Mouse (Mus musculus) liver, adult 2 months (tissue): ENCODE results near the gene Cybc1. TPM values are rescaled to one million over a fixed set of nuclear protein-coding genes. Genes with fewer than 3 reads are reported as not detected.

Experiments
- DNase-seq: peaks from one replicate; pipeline ENCODE4 v3.0.0-alpha.2; 2011; ENCODE audit warnings: low read depth, low spot score; ENCODE audit errors: extremely low read depth
- H3K27ac ChIP-seq: fragments of 200-500 bp; replicated peaks from 2 replicates; pipeline ENCODE4 v1.5.1; 2012; ENCODE audit warnings: low read depth, mild to moderate bottlenecking, control low read depth, inconsistent platforms, low read length; ENCODE audit not compliant: insufficient read depth
- H3K27me3 ChIP-seq: fragments of 200-500 bp; 2 replicates; pipeline ENCODE4 v1.6.1; 2012; ENCODE audit warnings: mild to moderate bottlenecking, moderate library complexity, low read length, inconsistent platforms; ENCODE audit not compliant: control insufficient read depth, insufficient read depth
- H3K36me3 ChIP-seq: fragments of 200-500 bp; 2 replicates; pipeline ENCODE4 v1.6.1; 2012; ENCODE audit warnings: low read length, inconsistent platforms; ENCODE audit not compliant: control insufficient read depth, insufficient read depth
- H3K4me1 ChIP-seq: fragments of 200-500 bp; 2 replicates; pipeline ENCODE4 v1.6.1; 2011; ENCODE audit warnings: low read length; ENCODE audit not compliant: control insufficient read depth, insufficient read depth
- H3K4me3 ChIP-seq: fragments of 200-500 bp; 2 replicates; pipeline ENCODE4 v1.5.1; 2011; ENCODE audit warnings: low read depth, mild to moderate bottlenecking, control low read depth, low read length, moderate library complexity; ENCODE audit not compliant: insufficient read depth
- H3K79me2 ChIP-seq: fragments of 200-500 bp; 2 replicates; pipeline ENCODE4 v1.6.1; 2012; ENCODE audit warnings: inconsistent platforms, mild to moderate bottlenecking, low read length, moderate library complexity; ENCODE audit not compliant: control insufficient read depth, insufficient read depth
- H3K9ac ChIP-seq: fragments of 200-500 bp; 2 replicates; pipeline ENCODE4 v1.6.1; 2012; ENCODE audit warnings: low read depth, mild to moderate bottlenecking, control low read depth, inconsistent platforms, low read length
- CTCF ChIP-seq: fragments of 200-500 bp; IDR thresholded peaks from 2 replicates; pipeline ENCODE4 v1.5.1; 2011; ENCODE audit warnings: low read depth, low read length, control low read depth
- POLR2A ChIP-seq: fragments of 200-500 bp; IDR thresholded peaks from 2 replicates; pipeline ENCODE4 v1.6.1; 2011; ENCODE audit warnings: low read length, control low read depth; ENCODE audit not compliant: insufficient read depth; ENCODE audit errors: extremely low read depth
- WGBS: fragments of 180-500 bp; shearing (Covaris S2); methylation state at CpG from one replicate; pipeline ENCODE4 v1.1.7; 2018; 5-methylcytosine and 5-hydroxymethylcytosine counted together
- polyA plus RNA-seq: library from polyadenylated mRNA; depleted of rRNA; stranded (reverse); fragments of >200 nt; gene quantifications from 2 replicates; pipeline ENCODE4 v1.2.3, GENCODE M21; 2012
- total RNA-seq: library from RNA; depleted of rRNA; stranded (reverse); fragments of >200 nt; gene quantifications from 2 replicates; pipeline ENCODE4 v1.2.3, GENCODE M21; 2014

Cybc1 gene
- total and polyA plus RNA-seq, 2 experiments = 8.0 to 10.9 TPM

GRCm38 (mm10) chr11:121221321-121222010 lies 7.7 kb downstream of the Cybc1 start:
- WGBS = 90% methylated on average over 6 of the region's 6 CpGs
- H3K4me3 ChIP-seq = no peak overlapping the region
- no peaks in the 10 kb centered on the region for H3K27me3 ChIP-seq
- no peak for DNase-seq
- H3K9ac ChIP-seq = no peak overlapping the region
- TF ChIP-seq CTCF (no peak), POLR2A (no peak)
- H3K79me2 ChIP-seq = no peaks in the 10 kb centered on the region
- no peaks in the 10 kb centered on the region for H3K4me1 ChIP-seq
- no peak overlapping the region for H3K27ac ChIP-seq
- H3K36me3 ChIP-seq = peaks cover 9% of the 10 kb centered on the region; the same call in 1 of the 2 replicates

- Histone ChIP-seq H3K9ac (no peak overlapping the region), H3K27ac (no peak overlapping the region), H3K4me3 (no peak overlapping the region), H3K79me2 (no peaks in the 10 kb centered on the region), H3K36me3 (peaks cover 9% of the 10 kb centered on the region; the same call in 1 of the 2 replicates), H3K27me3 (no peaks in the 10 kb centered on the region), H3K4me1 (no peaks in the 10 kb centered on the region)
- 88% methylated on average over 5 of the region's 5 CpGs for WGBS
- no peak for DNase-seq
- TF ChIP-seq CTCF (no peak), POLR2A (no peak)
These were observed 8.4 kb downstream of the Cybc1 start for GRCm38 (mm10) chr11:121220771-121221170.

DNA sequence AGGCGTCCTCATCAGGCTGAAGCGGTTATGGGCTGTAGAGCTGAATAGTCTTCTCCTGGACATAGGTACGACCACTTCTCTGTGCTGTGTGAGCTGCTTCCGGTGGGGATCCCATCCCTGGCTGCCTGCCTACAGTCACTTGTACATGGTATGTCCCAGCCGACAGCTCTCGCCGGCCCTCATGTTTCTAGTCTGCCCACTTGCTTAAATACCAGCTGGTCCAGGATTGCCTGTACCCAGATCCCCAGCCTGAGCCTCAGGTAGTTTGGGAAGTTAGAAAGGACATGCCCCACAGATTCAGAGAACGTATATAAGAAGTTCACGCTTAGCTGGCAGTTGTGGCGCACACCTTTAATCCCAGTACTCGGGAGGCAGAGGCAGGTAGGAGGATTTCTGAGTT lies 9.3 kb downstream of the Cybc1 start:
- peaks cover 7% of the 10 kb centered on the region; the same call in 1 of the 2 replicates for H3K36me3 ChIP-seq
- TF ChIP-seq CTCF (no peak), POLR2A (no peak)

GRCm38 (mm10) chr11:121216831-121217230 lies 12.3 kb downstream of the Cybc1 start:
- H3K27ac ChIP-seq = no peak overlapping the region
- no peak for TF ChIP-seq CTCF
- TF ChIP-seq POLR2A = no peak
- no peaks in the 10 kb centered on the region for H3K4me1 ChIP-seq
- H3K79me2 ChIP-seq = no peaks in the 10 kb centered on the region
- DNase-seq = no peak
- no peak overlapping the region for H3K4me3 ChIP-seq
- no peaks in the 10 kb centered on the region for H3K27me3 ChIP-seq
- 97% methylated on average over 3 of the region's 3 CpGs for WGBS
- no peaks in the 10 kb centered on the region for H3K36me3 ChIP-seq
- H3K9ac ChIP-seq = no peak overlapping the region

More for the DNA sequence above, 9.3 kb downstream of the Cybc1 start:
- Histone ChIP-seq H3K4me1 (no peaks in the 10 kb centered on the region), H3K4me3 (no peak overlapping the region), H3K27me3 (no peaks in the 10 kb centered on the region), H3K27ac (no peak overlapping the region), H3K79me2 (no peaks in the 10 kb centered on the region), H3K9ac (no peak overlapping the region)
- no peak for DNase-seq
- whole genome bisulfite sequencing = 94% methylated on average over 11 of the region's 11 CpGs

GRCm38 (mm10) chr11:121204161-121205006 lies 24.7 kb downstream of the Cybc1 start, which contains the start of the genes Hexdc and Ogfod3:
TSS of gene Hexdc (plus strand) at chr11:121204433.
TSS of gene Ogfod3 (minus strand) at chr11:121204711.
- Histone ChIP-seq H3K27ac (peak within 1 kb of the TSS; percentile 64), H3K79me2 (no peaks in the 10 kb centered on the region), H3K4me3 (peak within 1 kb of the TSS; percentile 81), H3K36me3 (peaks cover 5% of the 10 kb centered on the region; the same call in 1 of the 2 replicates), H3K4me1 (peaks cover 6% of the 10 kb centered on the region; the same call in 1 of the 2 replicates), H3K9ac (peak within 1 kb of the TSS; percentile 86), H3K27me3 (no peaks in the 10 kb centered on the region)
- TF ChIP-seq POLR2A (peak; percentile 70; the same call in 1 of the 2 replicates), CTCF (no peak)
- DNase-seq = peak; percentile 90
- 0% methylated on average over 70 of the region's 70 CpGs for WGBS
